Mouse (Mus musculus): ENCODE results near the gene Ero1lb.
"Not testable (repeated sequence)": the region's sequence is repeated elsewhere in the genome, so short reads cannot be mapped to it uniquely, and the experiment has no call there.

- TF ChIP-seq MXI1 (IDR thresholded peaks at IDR 0.05; ENCODE audit: low read depth, low read length); ZNF384 (IDR thresholded peaks at IDR 0.05; ENCODE audit: low read depth, low read length); JUN (IDR thresholded peaks at IDR 0.05; ENCODE audit: insufficient read depth, low read depth, low read length): not testable (repeated sequence)
Measured at GRCm38 (mm10) chr13:12642795-12643194, 77.1 kb downstream of the Ero1lb start.
